Mouse (Mus musculus) hindbrain, embryonic 11.5 days (tissue): Measurements from ENCODE around the gene Zfp444. TPM values are rescaled to one million over a fixed set of nuclear protein-coding genes. Genes with fewer than 3 reads are reported as not detected.
"Not testable (repeated sequence)": the region's sequence is repeated elsewhere in the genome, so short reads cannot be mapped to it uniquely, and the experiment has no call there.

ENCODE experiments used
- ATAC-seq: fragments of 200-750 bp; cut with Nextera tagmentation; 2 replicates; pipeline ENCODE4 v1.8.0; 2017; ENCODE audit warnings: mild to moderate bottlenecking, moderate TSS enrichment, moderate library complexity; ENCODE audit not compliant: low FRiP score
- DNase-seq: peaks from one replicate; pipeline ENCODE4 v3.0.0-alpha.2; 2015; ENCODE audit warnings: low spot score
- H3K27ac ChIP-seq: fragments of 300-500 bp; sonication (generic); 2 replicates; pipeline ENCODE4 v1.5.1; 2014; ENCODE audit warnings: mild to moderate bottlenecking, low read depth, low read length
- H3K27me3 ChIP-seq: fragments of 300-500 bp; sonication (generic); 2 replicates; pipeline ENCODE4 v1.6.1; 2014; ENCODE audit warnings: mild to moderate bottlenecking, low read length, moderate library complexity, mixed read lengths; ENCODE audit not compliant: control insufficient read depth, insufficient read depth
- H3K36me3 ChIP-seq: fragments of 300-500 bp; sonication (generic); 2 replicates; pipeline ENCODE4 v1.6.1; 2014; ENCODE audit warnings: mild to moderate bottlenecking, low read length, moderate library complexity, mixed read lengths; ENCODE audit not compliant: control insufficient read depth, insufficient read depth
- H3K4me1 ChIP-seq: fragments of 300-500 bp; sonication (generic); replicated peaks from 2 replicates; pipeline ENCODE4 v1.6.1; 2014; ENCODE audit warnings: low read length, mixed read lengths; ENCODE audit not compliant: control insufficient read depth, insufficient read depth
- H3K4me2 ChIP-seq: fragments of 300-500 bp; sonication (generic); replicated peaks from 2 replicates; pipeline ENCODE4 v1.6.1; 2014; ENCODE audit warnings: mild to moderate bottlenecking, low read depth, low read length
- H3K4me3 ChIP-seq: fragments of 300-500 bp; sonication (generic); 2 replicates; pipeline ENCODE4 v1.5.1; 2014; ENCODE audit warnings: low read depth, low read length
- H3K9ac ChIP-seq: fragments of 300-500 bp; sonication (generic); 2 replicates; pipeline ENCODE4 v1.6.1; 2014; ENCODE audit warnings: low read depth, low read length
- H3K9me3 ChIP-seq: fragments of 300-500 bp; sonication (generic); 2 replicates; pipeline ENCODE4 v1.6.1; 2016; ENCODE audit warnings: low read length; ENCODE audit not compliant: control insufficient read depth
- WGBS: fragments of 180-500 bp; shearing (Covaris S2); extraction: QIAGEN DNeasy Blood & Tissue Kit; methylation state at CpG from one replicate; pipeline ENCODE4 v1.1.7; 2014; 5-methylcytosine and 5-hydroxymethylcytosine counted together
- polyA plus RNA-seq: library from polyadenylated mRNA; unstranded; fragments of >200 nt; fragmentation: Nextera tagmentation; extraction: Ambion mirVana; gene quantifications from 2 replicates; pipeline ENCODE4 v1.2.1, GENCODE M21; 2014

Zfp444 gene
- polyA plus RNA-seq, 1 experiment from 2014 or later = 73.1 TPM

DNA sequence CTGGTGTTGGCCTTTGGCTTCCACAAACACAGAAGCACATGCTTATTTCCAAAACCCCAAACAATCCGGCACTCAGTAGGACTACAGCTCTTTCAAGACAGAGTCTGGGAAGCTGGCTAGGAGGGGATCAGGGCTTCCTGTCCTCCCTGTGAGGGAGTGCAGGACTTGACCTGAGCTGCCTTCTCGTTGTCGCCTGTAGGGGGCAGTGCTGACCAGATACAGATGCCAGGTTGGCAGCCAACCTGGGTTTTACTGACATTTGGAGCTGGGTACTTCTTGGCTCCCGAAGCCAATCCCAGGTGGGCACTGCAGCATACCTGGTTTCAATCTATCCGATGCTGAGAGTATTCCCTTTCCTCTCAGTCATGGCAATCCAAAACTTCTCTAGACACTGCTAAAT, 41.1 kb downstream of the Zfp444 start:
- ATAC-seq (no peak), DNase-seq (no peak)
- Histone ChIP-seq H3K36me3 (no peaks in the 10 kb centered on the region), H3K4me1 (no peaks in the 10 kb centered on the region), H3K9ac (no peak overlapping the region), H3K9me3 (no peaks in the 10 kb centered on the region), H3K27ac (no peak overlapping the region), H3K27me3 (no peaks in the 10 kb centered on the region), H3K4me3 (no peak overlapping the region), H3K4me2 (no peak overlapping the region)
- 37% methylated on average over 5 of the region's 5 CpGs for WGBS

DNA sequence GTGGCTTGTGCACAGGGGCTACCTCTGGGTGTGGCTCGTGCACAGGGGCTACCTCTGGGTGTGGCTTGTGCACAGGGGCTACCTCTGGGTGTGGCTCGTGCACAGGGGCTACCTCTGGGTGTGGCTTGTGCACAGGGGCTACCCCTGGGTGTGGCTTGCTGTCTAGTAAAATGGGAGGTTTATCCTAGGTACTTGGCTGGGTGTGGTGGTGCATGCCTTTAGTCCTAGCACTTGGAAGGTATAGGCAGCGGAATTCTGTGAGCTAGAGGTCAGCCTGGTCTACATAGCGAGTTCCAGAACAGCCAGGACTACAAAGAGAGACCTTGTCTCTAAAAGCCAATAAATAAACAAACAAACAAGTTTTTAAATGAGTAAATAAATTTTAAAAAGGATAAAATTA, 42.7 kb downstream of the Zfp444 start:
- H3K4me1 ChIP-seq = not testable (repeated sequence)

DNA sequence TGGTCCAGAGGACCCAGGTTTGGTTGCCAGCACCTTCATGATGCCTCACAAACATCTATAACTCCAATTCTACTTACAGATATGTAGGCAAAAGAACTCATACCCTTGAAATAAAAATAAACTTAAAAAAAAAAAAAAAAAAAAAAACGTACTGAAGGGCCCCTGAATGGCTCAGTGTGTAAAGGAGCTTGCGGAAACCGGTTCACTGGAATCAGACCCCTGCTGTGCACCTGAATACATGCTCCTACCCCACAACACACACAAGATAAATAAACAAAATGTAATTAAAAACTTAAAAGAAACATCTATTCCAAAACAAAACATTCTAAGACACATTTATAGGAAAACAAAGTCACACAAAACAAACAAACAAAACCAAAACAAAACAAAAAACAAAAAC, 48.1 kb downstream of the Zfp444 start:
- 52% methylated on average over 3 of the region's 3 CpGs for WGBS
- H3K4me3 ChIP-seq = no peak overlapping the region
- no peak overlapping the region for H3K4me2 ChIP-seq
- H3K9ac ChIP-seq = no peak overlapping the region
- H3K27ac ChIP-seq = no peak overlapping the region
- H3K4me1 ChIP-seq = no peaks in the 10 kb centered on the region
- no peaks in the 10 kb centered on the region for H3K36me3 ChIP-seq
- H3K27me3 ChIP-seq = no peaks in the 10 kb centered on the region
- no peaks in the 10 kb centered on the region for H3K9me3 ChIP-seq
- no peak for ATAC-seq
- no peak for DNase-seq

More for the DNA sequence above, 42.7 kb downstream of the Zfp444 start:
- H3K27me3 ChIP-seq, H3K9me3 ChIP-seq, H3K4me3 ChIP-seq, H3K27ac ChIP-seq, H3K4me2 ChIP-seq, ATAC-seq, H3K9ac ChIP-seq, H3K36me3 ChIP-seq, DNase-seq: not testable (repeated sequence)
- 77% methylated on average over 3 of the region's 4 CpGs for WGBS

DNA sequence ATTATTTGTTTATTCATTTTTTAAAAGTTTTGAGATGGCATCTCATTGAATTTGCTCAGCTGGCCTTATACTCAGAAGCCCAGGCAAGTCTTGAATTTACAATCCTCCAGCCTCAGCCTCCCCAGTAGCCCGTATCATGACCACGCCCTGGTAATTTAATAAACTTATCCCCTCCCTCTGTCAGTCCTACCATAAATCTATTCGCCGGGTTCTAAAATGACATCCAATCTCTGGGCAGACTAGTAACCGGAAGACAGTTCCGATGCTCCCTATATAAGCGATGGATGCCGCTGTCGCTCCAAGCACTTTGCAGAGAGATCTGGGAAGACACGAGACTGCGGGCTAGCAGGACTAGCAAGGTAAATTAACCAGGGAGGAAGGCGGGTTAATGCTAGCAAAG, 50.0 kb downstream of the Zfp444 start, which contains the start of gene Zscan5b:
Gene Zscan5b (plus strand): TSS at position 301 of the 400 bp plus-strand sequence.
- 93% methylated on average over 12 of the region's 12 CpGs for WGBS
- H3K36me3 ChIP-seq = no peaks in the 10 kb centered on the region

DNA sequence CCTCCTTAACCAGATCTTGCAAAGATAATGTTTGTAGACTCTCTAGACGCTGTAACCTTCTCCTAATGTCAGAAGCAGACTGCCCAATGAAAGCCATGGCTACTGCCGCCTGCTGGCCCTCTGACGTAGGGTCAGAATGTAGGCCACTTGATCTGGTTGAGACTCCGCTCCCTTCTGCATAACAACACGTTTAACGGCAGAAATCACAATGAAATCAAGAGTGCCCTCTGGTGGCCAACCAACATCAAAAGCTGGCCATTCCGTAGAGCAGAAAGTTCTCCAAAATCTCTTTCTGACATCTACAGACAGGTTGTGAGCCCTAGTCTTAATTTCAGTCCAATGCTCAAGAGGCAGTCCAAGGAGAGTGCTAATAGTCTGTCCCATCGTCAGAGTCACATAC, 56.5 kb downstream of the Zfp444 start:
- H3K9ac ChIP-seq, H3K27ac ChIP-seq, H3K27me3 ChIP-seq, H3K4me1 ChIP-seq, H3K4me3 ChIP-seq, ATAC-seq, H3K4me2 ChIP-seq, H3K36me3 ChIP-seq, H3K9me3 ChIP-seq: not testable (repeated sequence)
- peak; percentile 11 for DNase-seq
- WGBS = 66% methylated on average over 8 of the region's 8 CpGs

More for the DNA sequence above, 50.0 kb downstream of the Zfp444 start, which contains the start of gene Zscan5b:
- ATAC-seq (no peak), DNase-seq (no peak)
- H3K4me2 ChIP-seq = no peak within 1 kb of the TSS
- H3K9me3 ChIP-seq = no peaks in the 10 kb centered on the region
- no peaks in the 10 kb centered on the region for H3K4me1 ChIP-seq
- no peak within 1 kb of the TSS for H3K9ac ChIP-seq
- no peak within 1 kb of the TSS for H3K4me3 ChIP-seq
- H3K27ac ChIP-seq = no peak within 1 kb of the TSS
- H3K27me3 ChIP-seq = no peaks in the 10 kb centered on the region

DNA sequence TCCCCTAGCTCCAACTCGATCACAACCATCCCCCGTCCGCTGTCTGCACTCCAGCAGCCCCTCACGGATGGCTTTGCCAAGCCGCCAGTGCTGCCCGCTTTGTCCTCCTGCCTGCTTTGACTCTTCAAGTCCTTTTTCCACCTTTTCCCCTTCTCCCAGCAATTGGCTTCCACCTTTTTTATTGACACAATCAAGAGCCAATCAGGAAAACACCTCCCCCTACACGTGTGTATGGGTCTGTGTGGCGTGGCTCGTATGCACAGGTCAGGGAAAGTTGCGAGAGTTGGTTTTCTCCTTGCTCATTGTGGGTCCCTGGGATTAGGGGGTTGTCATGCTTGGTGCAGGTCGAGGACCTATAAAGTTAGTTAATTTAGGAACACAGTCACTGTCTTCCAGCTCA, 67.8 kb downstream of the Zfp444 start:
- Histone ChIP-seq H3K9ac (no peak overlapping the region), H3K4me1 (no peaks in the 10 kb centered on the region), H3K27ac (no peak overlapping the region), H3K4me2 (no peak overlapping the region), H3K36me3 (no peaks in the 10 kb centered on the region), H3K9me3 (no peaks in the 10 kb centered on the region), H3K4me3 (no peak overlapping the region), H3K27me3 (no peaks in the 10 kb centered on the region)
- ATAC-seq = no peak
- WGBS = 56% methylated on average over 11 of the region's 11 CpGs
- DNase-seq = no peak

DNA sequence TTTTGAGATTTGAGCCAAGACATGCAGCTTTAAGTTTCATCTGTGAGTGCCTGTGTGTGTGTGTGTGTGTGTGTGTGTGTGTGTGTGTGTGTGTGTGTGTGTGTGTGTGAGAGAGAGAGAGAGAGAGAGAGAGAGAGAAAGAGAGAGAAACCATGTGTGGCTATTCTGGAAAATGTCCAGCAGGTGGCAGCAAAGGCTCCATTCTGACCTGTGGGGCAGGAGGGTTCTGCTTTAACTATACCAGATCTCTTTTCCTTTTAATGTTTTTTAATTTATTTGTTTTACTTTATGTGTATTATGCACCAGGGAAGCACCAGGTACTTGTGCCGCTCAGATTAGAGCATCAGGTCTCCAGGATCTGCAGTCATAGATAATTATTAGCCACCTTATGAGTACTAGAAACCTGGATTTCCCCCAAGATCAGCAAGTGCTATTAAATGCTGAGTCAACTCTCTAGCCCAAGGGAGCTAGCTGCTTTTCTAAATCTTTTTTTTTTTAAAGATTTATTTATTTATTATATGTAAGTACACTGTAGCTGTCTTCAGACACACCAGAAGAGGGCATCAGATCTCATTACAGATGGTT, 68.9 kb downstream of the Zfp444 start:
- not testable (repeated sequence) for ATAC-seq, H3K4me3 ChIP-seq, H3K27me3 ChIP-seq, H3K9ac ChIP-seq, H3K9me3 ChIP-seq, H3K4me1 ChIP-seq, H3K36me3 ChIP-seq, H3K4me2 ChIP-seq, H3K27ac ChIP-seq
- peak; percentile 58 for DNase-seq
- 19% methylated on average over 1 of the region's 1 CpGs for WGBS

Other genes with a start within 250 kb of the Zfp444 start
- not detected in 2 replicates for gene Vmn1r65, start 161.2 kb upstream of the Zfp444 start, polyA plus RNA-seq
- gene Nlrp4c, start 127.1 kb upstream of the Zfp444 start, polyA plus RNA-seq = 0.14 TPM in 1 of 2 replicates, not detected in the other
- 11.3 and 13.0 TPM in 2 replicates for gene Zfp787, start 16.2 kb upstream of the Zfp444 start, polyA plus RNA-seq
- gene Galp, start 24.9 kb downstream of the Zfp444 start, polyA plus RNA-seq = not detected in 2 replicates
- gene Zscan5b, start 50.1 kb downstream of the Zfp444 start, polyA plus RNA-seq = not detected in 2 replicates
- not detected in 2 replicates for gene Epp13, start 80.5 kb downstream of the Zfp444 start, polyA plus RNA-seq
- 15.1 and 16.5 TPM in 2 replicates for gene Zfp667, start 114.4 kb downstream of the Zfp444 start, polyA plus RNA-seq
- gene Zfp583, start 159.1 kb downstream of the Zfp444 start, polyA plus RNA-seq = 8.5 and 10.3 TPM in 2 replicates
- 2.5 and 3.7 TPM in 2 replicates for gene Gm3854, start 171.5 kb downstream of the Zfp444 start, polyA plus RNA-seq
- gene Zfp78, start 191.1 kb downstream of the Zfp444 start, polyA plus RNA-seq = 3.4 and 3.5 TPM in 2 replicates
- 14.2 and 15.3 TPM in 2 replicates for gene Zfp28, start 211.1 kb downstream of the Zfp444 start, polyA plus RNA-seq
- 0.76 and 0.78 TPM in 2 replicates for gene Smim17, start 226.5 kb downstream of the Zfp444 start, polyA plus RNA-seq
- not detected in 2 replicates for gene Gm20715, start 238.1 kb downstream of the Zfp444 start, polyA plus RNA-seq